Mouse (Mus musculus) liver, embryonic 14.5 days (tissue): Measurements from ENCODE around the gene Fam92b.

Experiments
- CTCF ChIP-seq: IDR thresholded peaks from 2 replicates; pipeline ENCODE4 v1.5.1; 2016; ENCODE audit warnings: antibody characterized with exemption, low read depth, control low read depth
- EP300 ChIP-seq: IDR thresholded peaks from 2 replicates; pipeline ENCODE4 v1.6.1; 2016; ENCODE audit warnings: antibody characterized with exemption, low read depth

DNA sequence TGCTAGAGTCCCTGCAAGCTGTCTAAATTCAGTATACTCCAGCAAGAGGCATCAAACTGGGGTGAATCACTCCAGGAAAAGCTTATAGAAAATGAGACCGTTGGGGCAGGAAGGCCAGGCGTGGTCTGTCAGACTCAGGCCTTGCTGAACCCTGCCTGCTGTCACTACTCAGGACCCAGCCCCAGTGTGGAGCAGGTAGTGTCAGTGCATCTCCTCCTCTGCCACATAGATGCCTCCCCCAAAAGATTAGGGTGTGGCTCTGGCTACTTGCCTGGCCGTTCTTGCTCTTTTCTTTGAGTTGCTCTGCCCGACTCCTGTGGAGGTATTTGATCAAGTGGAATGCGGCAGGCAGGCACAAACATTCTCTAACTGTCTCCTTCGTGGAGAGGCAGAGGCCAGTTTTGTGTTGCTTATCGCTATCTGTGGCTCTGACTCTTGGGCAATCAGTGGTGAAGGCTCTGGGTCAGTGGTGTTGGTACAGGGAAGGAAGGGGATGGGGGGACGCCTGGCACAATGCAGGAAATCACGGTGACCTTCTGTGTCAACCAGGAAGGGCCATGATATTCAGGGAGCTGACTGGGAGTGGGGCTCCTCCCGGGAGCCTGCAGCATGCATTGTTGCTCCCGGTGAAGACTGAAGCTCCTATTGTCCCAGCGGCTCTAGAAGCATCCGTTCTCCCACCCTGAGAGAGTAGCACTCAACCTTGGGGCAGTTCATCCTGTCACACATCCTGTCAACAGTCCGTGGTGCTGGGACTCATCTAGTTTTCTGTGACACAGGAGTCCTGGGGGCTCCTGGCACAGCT is 50.7 kb downstream of the Fam92b start:
- TF ChIP-seq CTCF (no peak), EP300 (no peak)
